Mouse (Mus musculus): Measurements from ENCODE around the gene Nop9.

Gene Nop9

GRCm38 (mm10) chr14:55745180-55745860, at the start of gene Nop9, which contains the start of gene Dhrs1:
Gene Nop9 (plus strand): TSS chr14:55745693.
Gene Dhrs1 (minus strand): TSS chr14:55745690.
- peak; percentile 92 for DNase-seq (ENCODE audit: low read depth, low spot score)

- DNase-seq (ENCODE audit: low read depth, low spot score): peak; percentile 71
These were observed 48.3 kb upstream of the Nop9 start for GRCm38 (mm10) chr14:55697226-55697625.

GRCm38 (mm10) chr14:55701131-55701530, 44.4 kb upstream of the Nop9 start:
- peak; percentile 32 for DNase-seq (ENCODE audit: low read depth, low spot score)

- DNase-seq (ENCODE audit: low read depth, low spot score): no peak
These were observed 42.7 kb upstream of the Nop9 start for GRCm38 (mm10) chr14:55702761-55703160.

- DNase-seq (ENCODE audit: low read depth, low spot score): no peak
These were observed 39.4 kb upstream of the Nop9 start for GRCm38 (mm10) chr14:55706051-55706600.

- DNase-seq (ENCODE audit: low read depth, low spot score): no peak
These were observed 38.1 kb upstream of the Nop9 start for GRCm38 (mm10) chr14:55707397-55707796.

- no peak for DNase-seq (ENCODE audit: low read depth, low spot score)
These were observed 36.0 kb upstream of the Nop9 start for GRCm38 (mm10) chr14:55709509-55709908.

- no peak for DNase-seq (ENCODE audit: low read depth, low spot score)
These were observed 33.7 kb upstream of the Nop9 start for GRCm38 (mm10) chr14:55711786-55712185.

- no peak for DNase-seq (ENCODE audit: low read depth, low spot score)
These were observed 32.3 kb upstream of the Nop9 start for GRCm38 (mm10) chr14:55713007-55713728.

GRCm38 (mm10) chr14:55713729-55714122, 31.8 kb upstream of the Nop9 start, which contains the start of gene Tgm1:
Gene Tgm1 (minus strand): TSS chr14:55713926.
- DNase-seq (ENCODE audit: low read depth, low spot score): no peak

- no peak for DNase-seq (ENCODE audit: low read depth, low spot score)
These were observed 30.6 kb upstream of the Nop9 start for GRCm38 (mm10) chr14:55714893-55715292.

GRCm38 (mm10) chr14:55716271-55716670, 29.2 kb upstream of the Nop9 start:
- no peak for DNase-seq (ENCODE audit: low read depth, low spot score)

GRCm38 (mm10) chr14:55716884-55717283, 28.6 kb upstream of the Nop9 start:
- no peak for DNase-seq (ENCODE audit: low read depth, low spot score)

GRCm38 (mm10) chr14:55719737-55720136, 25.8 kb upstream of the Nop9 start:
- no peak for DNase-seq (ENCODE audit: low read depth, low spot score)

GRCm38 (mm10) chr14:55720666-55721065, 24.8 kb upstream of the Nop9 start:
- no peak for DNase-seq (ENCODE audit: low read depth, low spot score)

- DNase-seq (ENCODE audit: low read depth, low spot score): no peak
These were observed 24.4 kb upstream of the Nop9 start for GRCm38 (mm10) chr14:55721076-55721475.

- DNase-seq (ENCODE audit: low read depth, low spot score): peak; percentile 98
These were observed 23.6 kb upstream of the Nop9 start, which contains the start of gene Rabggta for GRCm38 (mm10) chr14:55721700-55722437. Gene Rabggta (minus strand): TSS chr14:55722263.

GRCm38 (mm10) chr14:55722438-55722945, 23.0 kb upstream of the Nop9 start:
- DNase-seq (ENCODE audit: low read depth, low spot score): no peak

- peak; percentile 50 for DNase-seq (ENCODE audit: low read depth, low spot score)
These were observed 22.1 kb upstream of the Nop9 start for GRCm38 (mm10) chr14:55723433-55723832.

- peak; percentile 94 for DNase-seq (ENCODE audit: low read depth, low spot score)
These were observed 21.1 kb upstream of the Nop9 start for GRCm38 (mm10) chr14:55724411-55724871.

GRCm38 (mm10) chr14:55726261-55726660, 19.2 kb upstream of the Nop9 start:
- DNase-seq (ENCODE audit: low read depth, low spot score): peak; percentile 22
